In the genomic region with DNA sequence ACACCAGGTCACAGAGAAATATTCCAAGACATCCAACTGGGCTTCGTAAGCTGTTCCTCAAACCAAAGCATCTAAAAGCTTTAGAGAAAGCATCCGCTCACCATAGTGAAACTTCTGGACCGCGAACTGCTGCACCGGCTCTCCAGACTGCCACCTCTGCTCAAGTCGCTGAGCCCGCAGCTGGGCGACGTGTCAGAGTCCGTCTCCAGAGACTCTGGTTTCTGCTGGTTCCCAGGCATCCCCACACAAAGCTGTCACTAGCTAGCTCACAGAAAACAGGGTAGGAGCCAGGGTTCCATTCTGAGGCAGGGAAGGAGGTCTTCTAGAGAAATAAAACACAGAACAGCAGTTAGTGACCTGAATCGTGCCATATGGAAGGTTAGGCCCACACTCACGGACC, we compare ENCODE assay signal across 27 mouse cellular contexts. TPM values are rescaled to one million over a fixed set of nuclear protein-coding genes. Genes with fewer than 3 reads are reported as not detected.
DNase-seq lines count a peak whose midpoint lies in the region; ATAC-seq lines count a peak whose summit lies in the region.
"Had no signal": no experiment of that assay in that cellular context is flagged by ENCODE, and none has a peak within 500 bp of the region (broad histone marks: within the 10 kb centered on the region; RNA-seq: fewer than 3 reads in every experiment).

No protein-coding gene starts in this region.

- no peak overlapping the region for H3K4me3 ChIP-seq in liver, embryonic 11.5 days (ENCODE audit: low read depth, low read length)
- H3K4me3 ChIP-seq: embryonic facial prominence, embryonic 12.5 days; embryonic facial prominence, embryonic 15.5 days; gastrocnemius, adult 2 months; heart, adult 2 months; heart, embryonic 10.5 days; heart, embryonic 13.5 days; hindbrain, embryonic 10.5 days; hindbrain, embryonic 13.5 days had no signal

- no peak overlapping the region for H3K9ac ChIP-seq in liver, embryonic 11.5 days (ENCODE audit: low read depth, low read length)
- H3K9ac ChIP-seq: embryonic facial prominence, embryonic 12.5 days; embryonic facial prominence, embryonic 15.5 days; forebrain, postnatal 0 days; heart, embryonic 13.5 days; hindbrain, embryonic 13.5 days had no signal

- H3K27ac ChIP-seq in liver, embryonic 11.5 days (ENCODE audit: low read depth, low read length): no peak overlapping the region
- H3K27ac ChIP-seq: embryonic facial prominence, embryonic 12.5 days; embryonic facial prominence, embryonic 15.5 days; gastrocnemius, adult 2 months; heart, embryonic 10.5 days; heart, embryonic 13.5 days; hindbrain, embryonic 10.5 days; hindbrain, embryonic 13.5 days had no signal

- WGBS in liver, embryonic 11.5 days: 92% methylated on average over 12 of the region's 12 CpGs

- H3K4me2 ChIP-seq in liver, embryonic 11.5 days: no peak overlapping the region
- H3K4me2 ChIP-seq: embryonic facial prominence, embryonic 12.5 days; embryonic facial prominence, embryonic 15.5 days; heart, embryonic 13.5 days; hindbrain, embryonic 13.5 days had no signal

- no peaks in the 10 kb centered on the region; the same call in 1 of the 2 replicates for H3K36me3 ChIP-seq in liver, embryonic 11.5 days (ENCODE audit: control insufficient read depth, insufficient read depth, low read length)
- H3K36me3 ChIP-seq: embryonic facial prominence, embryonic 12.5 days; embryonic facial prominence, embryonic 15.5 days; heart, embryonic 13.5 days; hindbrain, embryonic 10.5 days; hindbrain, embryonic 13.5 days had no signal

- ATAC-seq in liver, embryonic 11.5 days (replicated peaks; ENCODE audit: low FRiP score): no peak
- ATAC-seq: CD4-positive, CD25-positive, alpha-beta regulatory T cell, adult 4 months; forebrain, embryonic 14.5 days; forebrain, postnatal 0 days; hindbrain, embryonic 16.5 days had no signal

- H3K9me3 ChIP-seq in liver, embryonic 11.5 days (ENCODE audit: control insufficient read depth, low read length): no peaks in the 10 kb centered on the region
- H3K9me3 ChIP-seq: embryonic facial prominence, embryonic 12.5 days; embryonic facial prominence, embryonic 15.5 days; heart, embryonic 10.5 days; heart, embryonic 13.5 days; hindbrain, embryonic 10.5 days; hindbrain, embryonic 13.5 days had no signal

- H3K27me3 ChIP-seq in liver, embryonic 11.5 days (replicated peaks; ENCODE audit: control insufficient read depth, insufficient read depth, low read length): no peaks in the 10 kb centered on the region
- H3K27me3 ChIP-seq: embryonic facial prominence, embryonic 12.5 days; embryonic facial prominence, embryonic 15.5 days; heart, embryonic 13.5 days; hindbrain, embryonic 13.5 days had no signal

- peaks cover 2% of the 10 kb centered on the region for H3K4me1 ChIP-seq in liver, embryonic 11.5 days (replicated peaks; ENCODE audit: control insufficient read depth, insufficient read depth, low read length)
- H3K4me1 ChIP-seq: embryonic facial prominence, embryonic 12.5 days; embryonic facial prominence, embryonic 15.5 days; hindbrain, embryonic 10.5 days; hindbrain, embryonic 13.5 days had no signal

- DNase-seq in heart, postnatal 4 days: peak; percentile 4
- DNase-seq in heart, adult 18-20 months: no peak
- DNase-seq in kidney, postnatal 4 days: peak; percentile 24 to 26
- DNase-seq in kidney, postnatal 10 days: no peak
- DNase-seq in testis, postnatal 10 days (ENCODE audit: low spot score): peak; percentile 38
- DNase-seq in testis, postnatal 14 days (ENCODE audit: low spot score): no peak
- no peak for DNase-seq in liver, embryonic 11.5 days (ENCODE audit: low spot score)
- DNase-seq: adrenal gland, adult 2 months; adrenal gland, postnatal 14 days; cerebellum, adult 18-20 months; cerebellum, adult 9-10 months; cerebellum, postnatal 25 days; forebrain, postnatal 0 days; gastrocnemius, adult 2 months; gastrocnemius, postnatal 14 days; heart, adult 2 months; heart, postnatal 14 days had no signal

RNA-seq across cellular contexts. Expression of a gene that starts 16.2 kb away (rescaled TPM):
- 10 to 100 TPM; 13.3 to 15.6 TPM for total RNA-seq in heart, postnatal 4 days (2021)
- total RNA-seq in heart, adult 18-20 months (2021): 10 to 100 TPM; 20.2 to 24.3 TPM
- polyA plus RNA-seq in liver, embryonic 11.5 days (2014; fragmentation: Nextera tagmentation; extraction: Ambion mirVana): 8.9 and 10.3 TPM in 2 replicates
- total RNA-seq: MEL had no signal

Comparison
In these comparisons a context has a peak if more than half of its experiments do, and no peak if none do; other contexts are left out.
1. DNase-seq: peak in heart, postnatal 4 days (single experiment), kidney, postnatal 4 days (2 of 2) and testis, postnatal 10 days (single experiment); none in heart, adult 18-20 months (0 of 2), kidney, postnatal 10 days (single experiment), testis, postnatal 14 days (single experiment) and liver, embryonic 11.5 days (single experiment).